ENCODE assay signal across 14 mouse cellular contexts in genomic region chr7:116917921-116918670, GRCm38 (mm10).
DNase-seq lines count a peak whose midpoint lies in the region.
"Had no signal": no experiment of that assay in that cellular context is flagged by ENCODE, and none has a peak within 500 bp of the region (broad histone marks: within the 10 kb centered on the region; RNA-seq: fewer than 3 reads in every experiment).

No protein-coding gene starts in this region.

- peak; percentile 33 to 49 for DNase-seq in spleen, adult 18-20 months
- no peak for DNase-seq in spleen, adult 12 weeks (ENCODE audit: low spot score)
- DNase-seq in R1 (ENCODE audit: low read depth, low spot score), result peak; percentile 22
- peak; percentile 6 to 35 for DNase-seq in spleen, postnatal 10 days (ENCODE audit: low spot score in 2 of 2)
- DNase-seq in layer of hippocampus, adult 18-20 months (ENCODE audit: low spot score in 2 of 2), result no peak
- DNase-seq in kidney, postnatal 10 days, result no peak
- no peak for DNase-seq in cerebellum, adult 11-12 months
- DNase-seq: adrenal gland, adult 8-10 months; adrenal gland, postnatal 36 days; cerebellum, adult 11 months; cerebellum, adult 9-11 months; cerebellum, postnatal 36 days; gastrocnemius, postnatal 14 days; heart, postnatal 36 days had no signal

Comparison
In these comparisons a context has a peak if more than half of its experiments do, and no peak if none do; other contexts are left out.
1. DNase-seq: peak in spleen, adult 18-20 months (2 of 2), R1 (single experiment) and spleen, postnatal 10 days (2 of 2); none in spleen, adult 12 weeks (single experiment), layer of hippocampus, adult 18-20 months (0 of 2), kidney, postnatal 10 days (single experiment) and cerebellum, adult 11-12 months (single experiment).